Mouse (Mus musculus): ENCODE data around the gene Pitpnc1. TPM values are rescaled to one million over a fixed set of nuclear protein-coding genes. Genes with fewer than 3 reads are reported as not detected.

The Pitpnc1 gene
- polyA plus RNA-seq, 1 experiment from 2014 or later: 9.1 TPM

DNA sequence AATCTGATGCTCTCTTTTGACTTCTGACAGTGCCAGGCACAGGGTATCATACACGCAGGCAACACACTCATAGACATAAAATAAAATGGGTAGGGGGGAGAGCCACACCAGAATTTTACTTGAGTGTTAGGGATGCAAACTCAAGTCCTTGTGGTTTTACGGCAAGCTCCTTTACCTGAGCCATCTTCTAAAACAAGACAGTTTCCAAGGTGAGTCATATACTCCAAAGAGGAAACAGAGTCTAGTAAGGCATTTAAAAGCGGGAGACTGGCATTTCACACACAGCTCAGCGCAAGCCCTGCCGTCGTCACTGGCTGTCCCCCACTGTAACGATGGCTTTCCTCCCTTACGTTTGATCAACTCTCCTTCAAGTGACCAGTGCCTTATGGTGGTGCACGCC is 22.6 kb downstream of the Pitpnc1 start:
- 78% methylated on average over 9 of the region's 9 CpGs for WGBS (ENCODE audit: insufficient replicate concordance)
- ATAC-seq: no peak
- TF ChIP-seq EP300 (IDR thresholded peaks at IDR 0.05; ENCODE audit: low read depth): no peak
- TF ChIP-seq CTCF (IDR thresholded peaks at IDR 0.05; ENCODE audit: low read depth): no peak
- Histone ChIP-seq H3K4me3 (ENCODE audit: low read depth, low read length) (no peak overlapping the region), H3K9ac (replicated peaks) (0 out of 2 replicates have a peak overlapping the region, but pooled peaks have one; percentile 5), H3K27me3 (ENCODE audit: insufficient read depth, low read length) (no peaks in the 10 kb centered on the region), H3K27ac (ENCODE audit: low read depth) (peak overlapping the region; percentile 58), H3K9me3 (ENCODE audit: low read length) (no peaks in the 10 kb centered on the region), H3K4me1 (ENCODE audit: insufficient read depth) (peaks cover 61% of the 10 kb centered on the region), H3K36me3 (replicated peaks; ENCODE audit: insufficient read depth, low read length) (no peaks in the 10 kb centered on the region), H3K4me2 (ENCODE audit: low read depth, low read length) (peak overlapping the region; percentile 36)
- DNase-seq: no peak

DNA sequence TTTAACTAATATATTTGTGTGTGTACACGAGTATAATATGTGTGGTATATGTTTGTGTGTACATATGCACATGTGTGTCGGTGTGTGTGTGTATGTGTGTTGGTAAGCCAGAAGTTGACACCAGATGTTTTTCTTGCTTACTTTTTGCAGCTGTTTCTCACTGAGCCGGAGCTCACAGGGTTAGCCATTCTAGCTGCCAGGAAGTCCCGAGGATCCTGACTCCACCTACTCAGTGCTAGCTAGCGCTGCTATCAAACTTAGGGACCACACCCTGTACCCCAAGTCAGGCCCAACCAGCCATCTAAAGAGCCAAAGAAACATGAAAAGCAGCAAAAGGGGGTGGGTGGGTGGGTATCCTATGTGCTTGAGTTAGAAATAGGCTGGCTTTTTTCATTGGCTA is 23.1 kb downstream of the Pitpnc1 start:
- peaks cover 61% of the 10 kb centered on the region for H3K4me1 ChIP-seq (ENCODE audit: insufficient read depth)
- 37% methylated on average over 5 of the region's 5 CpGs for WGBS (ENCODE audit: insufficient replicate concordance)
- H3K27me3 ChIP-seq (ENCODE audit: insufficient read depth, low read length): no peaks in the 10 kb centered on the region
- 0 out of 2 replicates have a peak overlapping the region, but pooled peaks have one; percentile 5 for H3K9ac ChIP-seq (replicated peaks)
- TF ChIP-seq CTCF (IDR thresholded peaks at IDR 0.05; ENCODE audit: low read depth) (no peak), EP300 (IDR thresholded peaks at IDR 0.05; ENCODE audit: low read depth) (no peak)
- H3K4me2 ChIP-seq (ENCODE audit: low read depth, low read length): peak overlapping the region; percentile 36
- no peak overlapping the region for H3K4me3 ChIP-seq (ENCODE audit: low read depth, low read length)
- peak; percentile 52 for DNase-seq
- peak overlapping the region; percentile 58 for H3K27ac ChIP-seq (ENCODE audit: low read depth)
- H3K36me3 ChIP-seq (replicated peaks; ENCODE audit: insufficient read depth, low read length): no peaks in the 10 kb centered on the region
- H3K9me3 ChIP-seq (ENCODE audit: low read length): no peaks in the 10 kb centered on the region
- ATAC-seq: peak; percentile 74

DNA sequence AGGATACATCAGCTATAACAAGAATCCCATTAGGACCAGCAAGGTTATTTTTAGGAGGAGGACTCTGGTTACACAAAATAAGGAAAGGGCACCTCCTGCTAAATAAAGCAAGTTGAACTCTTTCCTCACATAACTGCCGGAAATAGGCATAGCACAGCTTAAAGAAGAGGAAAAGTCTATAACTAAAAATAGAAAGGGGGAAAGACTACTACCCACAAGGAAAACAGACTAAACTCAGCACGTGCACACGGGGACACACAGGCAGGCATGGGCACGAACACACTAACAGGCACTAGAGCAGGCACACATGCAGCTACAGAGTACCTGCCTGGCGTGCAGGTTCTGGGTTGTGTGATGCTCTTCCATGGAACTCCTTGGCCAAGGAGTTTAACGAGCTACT is 23.8 kb downstream of the Pitpnc1 start:
- TF ChIP-seq CTCF (IDR thresholded peaks at IDR 0.05; ENCODE audit: low read depth) (no peak), EP300 (IDR thresholded peaks at IDR 0.05; ENCODE audit: low read depth) (no peak)
- DNase-seq: no peak
- no peak for ATAC-seq
- Histone ChIP-seq H3K4me3 (ENCODE audit: low read depth, low read length) (no peak overlapping the region), H3K36me3 (replicated peaks; ENCODE audit: insufficient read depth, low read length) (no peaks in the 10 kb centered on the region), H3K4me1 (ENCODE audit: insufficient read depth) (peaks cover 58% of the 10 kb centered on the region), H3K27me3 (ENCODE audit: insufficient read depth, low read length) (no peaks in the 10 kb centered on the region), H3K9ac (replicated peaks) (no peak overlapping the region), H3K9me3 (ENCODE audit: low read length) (no peaks in the 10 kb centered on the region), H3K4me2 (ENCODE audit: low read depth, low read length) (peak overlapping the region; percentile 36), H3K27ac (ENCODE audit: low read depth) (peak overlapping the region; percentile 46; the same call in 1 of the 2 replicates)
- WGBS (ENCODE audit: insufficient replicate concordance): 36% methylated on average over 6 of the region's 6 CpGs

DNA sequence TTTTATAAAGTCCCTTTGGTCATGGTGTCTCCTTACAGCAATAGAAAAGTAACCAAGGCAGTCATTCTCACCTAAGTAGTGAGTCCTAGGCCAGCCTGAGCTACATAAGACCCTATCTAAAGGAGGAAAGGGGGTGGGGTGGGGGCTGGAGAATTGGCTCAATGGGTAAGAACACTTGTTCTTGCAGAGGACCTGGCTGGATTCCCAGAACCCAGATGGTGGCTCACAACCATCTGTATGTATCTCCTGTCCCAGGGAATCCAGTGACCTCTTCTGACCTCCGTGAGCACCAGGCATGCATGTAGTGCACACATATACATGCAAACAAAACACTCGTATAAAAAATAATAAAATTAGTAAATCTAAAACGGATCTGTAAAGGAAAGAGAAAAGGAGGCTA is 24.8 kb downstream of the Pitpnc1 start:
- no peak for TF ChIP-seq CTCF (IDR thresholded peaks at IDR 0.05; ENCODE audit: low read depth)
- TF ChIP-seq EP300 (IDR thresholded peaks at IDR 0.05; ENCODE audit: low read depth): no peak
- no peak for ATAC-seq
- Histone ChIP-seq H3K27ac (ENCODE audit: low read depth) (no peak overlapping the region), H3K27me3 (ENCODE audit: insufficient read depth, low read length) (no peaks in the 10 kb centered on the region), H3K9me3 (ENCODE audit: low read length) (no peaks in the 10 kb centered on the region), H3K4me1 (ENCODE audit: insufficient read depth) (peaks cover 52% of the 10 kb centered on the region), H3K36me3 (replicated peaks; ENCODE audit: insufficient read depth, low read length) (no peaks in the 10 kb centered on the region), H3K9ac (replicated peaks) (no peak overlapping the region), H3K4me3 (ENCODE audit: low read depth, low read length) (no peak overlapping the region), H3K4me2 (ENCODE audit: low read depth, low read length) (no peak overlapping the region)
- WGBS (ENCODE audit: insufficient replicate concordance): 76% methylated on average over 3 of the region's 3 CpGs
- DNase-seq: no peak

DNA sequence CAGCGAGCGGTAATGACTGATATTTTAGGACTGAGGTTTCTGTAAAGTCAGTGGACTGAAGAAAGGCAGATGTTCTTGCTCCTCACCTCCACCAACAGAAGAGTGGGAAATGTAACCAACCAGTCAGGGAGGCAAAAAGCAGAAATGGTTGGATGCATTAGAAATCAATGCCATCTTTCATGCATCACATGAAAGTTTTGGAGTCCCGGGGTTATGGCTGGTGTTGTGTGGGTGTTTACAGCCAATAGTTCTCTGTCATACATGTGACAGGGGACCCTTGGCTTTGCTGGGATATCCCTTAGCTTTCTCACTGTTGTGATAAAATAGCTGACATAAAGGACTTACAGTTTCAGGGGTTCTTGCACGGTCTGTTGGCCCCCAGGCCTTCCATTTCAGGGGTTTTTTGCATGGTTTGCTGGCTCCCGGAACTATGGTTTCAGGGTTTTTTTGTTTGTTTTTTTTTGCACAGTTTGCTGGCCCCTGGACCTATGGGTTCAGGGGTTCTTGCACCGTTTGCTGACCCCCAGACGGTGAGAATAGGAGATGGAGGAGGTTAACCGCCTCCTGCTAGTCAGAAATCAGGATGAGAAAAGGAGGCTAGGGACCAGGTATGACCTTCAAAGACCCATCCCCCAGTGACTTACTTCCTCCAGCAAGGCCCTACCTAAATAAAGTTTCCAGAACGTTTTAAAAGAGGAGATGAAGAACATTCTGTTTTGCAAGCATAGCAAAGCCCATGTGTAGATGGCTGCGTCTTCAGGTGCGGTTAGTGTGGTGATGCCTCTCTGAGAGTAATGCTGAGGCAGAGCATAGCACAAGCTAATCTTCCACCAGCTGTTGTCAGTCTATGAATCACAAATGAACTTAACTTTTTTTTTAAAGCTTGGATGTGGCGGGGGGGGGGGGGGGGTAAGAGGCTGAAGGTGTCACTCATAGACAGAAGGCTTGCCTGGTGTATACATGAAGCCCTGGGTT is 27.1 kb downstream of the Pitpnc1 start:
- Histone ChIP-seq H3K36me3 (replicated peaks; ENCODE audit: insufficient read depth, low read length) (no peaks in the 10 kb centered on the region), H3K9me3 (ENCODE audit: low read length) (no peaks in the 10 kb centered on the region), H3K27me3 (ENCODE audit: insufficient read depth, low read length) (no peaks in the 10 kb centered on the region), H3K4me1 (ENCODE audit: insufficient read depth) (peaks cover 29% of the 10 kb centered on the region), H3K4me2 (ENCODE audit: low read depth, low read length) (no peak overlapping the region), H3K4me3 (ENCODE audit: low read depth, low read length) (no peak overlapping the region), H3K27ac (ENCODE audit: low read depth) (peak overlapping the region; percentile 30), H3K9ac (replicated peaks) (no peak overlapping the region)
- ATAC-seq: no peak
- DNase-seq: no peak
- TF ChIP-seq CTCF (IDR thresholded peaks at IDR 0.05; ENCODE audit: low read depth) (no peak), EP300 (IDR thresholded peaks at IDR 0.05; ENCODE audit: low read depth) (no peak)
- WGBS (ENCODE audit: insufficient replicate concordance): 69% methylated on average over 12 of the region's 12 CpGs

DNA sequence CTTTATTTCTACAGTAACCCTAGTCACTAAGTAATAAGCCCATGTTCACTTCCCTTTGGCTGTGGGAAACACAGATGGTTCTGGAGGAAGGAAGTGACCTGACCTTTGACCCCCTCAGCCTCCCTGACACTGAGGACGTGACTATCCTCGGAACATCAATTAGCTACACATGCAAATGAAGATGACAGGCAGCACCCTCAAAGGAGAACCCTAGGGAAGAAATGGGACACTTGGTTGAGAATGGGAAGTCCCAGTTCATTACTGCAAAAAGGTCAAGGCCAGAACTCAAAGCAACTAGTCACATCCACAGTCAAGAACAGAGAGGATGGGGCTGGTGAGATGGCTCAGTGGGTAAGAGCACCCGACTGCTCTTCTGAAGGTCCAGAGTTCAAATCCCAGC is 29.4 kb downstream of the Pitpnc1 start:
- ATAC-seq (peak; percentile 12; the same call in 1 of the 2 replicates), DNase-seq (no peak)
- 48% methylated on average over 3 of the region's 3 CpGs for WGBS (ENCODE audit: insufficient replicate concordance)
- Histone ChIP-seq H3K9me3 (ENCODE audit: low read length) (no peaks in the 10 kb centered on the region), H3K4me2 (ENCODE audit: low read depth, low read length) (no peak overlapping the region), H3K4me3 (ENCODE audit: low read depth, low read length) (no peak overlapping the region), H3K27me3 (ENCODE audit: insufficient read depth, low read length) (no peaks in the 10 kb centered on the region), H3K4me1 (ENCODE audit: insufficient read depth) (peaks cover 12% of the 10 kb centered on the region), H3K9ac (replicated peaks) (no peak overlapping the region), H3K27ac (ENCODE audit: low read depth) (no peak overlapping the region), H3K36me3 (replicated peaks; ENCODE audit: insufficient read depth, low read length) (no peaks in the 10 kb centered on the region)
- TF ChIP-seq CTCF (IDR thresholded peaks at IDR 0.05; ENCODE audit: low read depth): no peak
- no peak for TF ChIP-seq EP300 (IDR thresholded peaks at IDR 0.05; ENCODE audit: low read depth)
